Mouse (Mus musculus): ENCODE results near the gene Cd69. TPM values are rescaled to one million over a fixed set of nuclear protein-coding genes. Genes with fewer than 3 reads are reported as not detected.

Gene Cd69
- polyA plus RNA-seq (2017; shearing (Covaris generic)): 100 to 1,000 TPM; 116 to 179 TPM

DNA sequence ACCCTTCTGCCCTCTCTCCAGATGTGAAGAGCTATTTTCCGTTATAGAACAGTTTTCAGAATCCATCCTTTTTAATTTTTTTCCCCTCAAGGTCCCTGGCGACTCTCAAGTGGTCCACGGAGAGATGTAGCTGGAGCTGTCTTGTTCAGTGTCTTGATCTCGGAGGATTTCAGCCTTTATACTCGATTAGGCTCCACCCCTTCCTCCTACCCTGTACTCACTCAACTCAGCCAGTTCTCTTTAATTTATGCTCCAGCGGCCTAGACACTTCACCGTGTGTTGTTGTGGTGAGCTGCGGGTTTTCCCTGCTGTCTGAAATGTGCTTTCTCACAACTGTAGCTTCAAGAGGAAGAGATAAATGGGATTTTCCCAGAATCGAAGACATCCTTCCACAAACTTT, at the start of gene Cd69:
TSS of gene Cd69 (minus strand) at position 217 of the 400 bp plus-strand sequence.

Other genes with a start within 250 kb of the Cd69 start
- gene Klrb1f, start 229.5 kb downstream of the Cd69 start, polyA plus RNA-seq (2017; shearing (Covaris generic)): 1 to 10 TPM; 4.5 to 7.1 TPM
- gene Clec2e, start 174.5 kb downstream of the Cd69 start, polyA plus RNA-seq (2017; shearing (Covaris generic)): not detected
- 10 to 100 TPM; 28.7 to 35.9 TPM for gene Clec2d, start 94.8 kb downstream of the Cd69 start, polyA plus RNA-seq (2017; shearing (Covaris generic))
- not detected for gene 4922502D21Rik, start 56.4 kb upstream of the Cd69 start, polyA plus RNA-seq (2017; shearing (Covaris generic))
- 1 to 10 TPM in 1 of 2 experiments, under 1 TPM in 1; 0.27 to 1.6 TPM for gene Clec12a, start 67.3 kb upstream of the Cd69 start, polyA plus RNA-seq (2017; shearing (Covaris generic))
- not detected for gene Clec12b, start 110.4 kb upstream of the Cd69 start, polyA plus RNA-seq (2017; shearing (Covaris generic))
- gene Clec1b, start 121.9 kb upstream of the Cd69 start, polyA plus RNA-seq (2017; shearing (Covaris generic)): under 1 TPM in 1 of 2 experiments, not detected in 1; 0.75 TPM
- gene Clec9a, start 133.4 kb upstream of the Cd69 start, polyA plus RNA-seq (2017; shearing (Covaris generic)): not detected
- gene Clec1a, start 176.6 kb upstream of the Cd69 start, polyA plus RNA-seq (2017; shearing (Covaris generic)): not detected
- under 1 TPM in 1 of 2 experiments, not detected in 1; 0.49 TPM for gene Olr1, start 231.7 kb upstream of the Cd69 start, polyA plus RNA-seq (2017; shearing (Covaris generic))
- not detected for gene Tmem52b, start 237.1 kb upstream of the Cd69 start, polyA plus RNA-seq (2017; shearing (Covaris generic))

All from activated CD4-positive, CD25-positive, alpha-beta regulatory T cell (primary cell).